Mouse (Mus musculus) ES-CJ7 (cell line): Measurements from ENCODE around the gene 4921501E09Rik.
"Not testable (repeated sequence)": the region's sequence is repeated elsewhere in the genome, so short reads cannot be mapped to it uniquely, and the experiment has no call there.

ENCODE experiments used
- DNase-seq: peaks from one replicate; pipeline ENCODE4 v3.0.0; 2011; ENCODE audit warnings: low read depth, low spot score

4921501E09Rik gene

DNA sequence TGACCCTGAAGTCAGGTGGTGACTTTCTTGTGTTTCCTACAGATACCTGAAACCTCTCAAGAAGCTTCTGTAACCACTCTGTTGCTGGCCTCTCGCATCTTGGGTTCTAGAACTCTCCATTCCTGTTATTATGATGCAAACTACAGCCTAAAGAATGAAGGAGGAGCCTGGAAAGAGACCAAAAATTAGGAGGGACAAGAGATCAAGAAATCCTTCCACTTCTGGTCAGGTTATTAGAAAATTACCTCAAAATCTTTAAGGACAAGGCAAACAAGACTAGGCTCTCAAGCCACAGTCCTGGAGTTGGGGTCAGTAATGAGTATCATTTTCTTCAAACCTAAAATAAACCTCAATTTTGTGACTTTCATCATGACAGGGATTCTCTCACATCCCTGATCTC is at the start of gene 4921501E09Rik:
4921501E09Rik (minus strand) TSS at position 101 of the 400 bp plus-strand sequence.
- DNase-seq, result no peak

DNA sequence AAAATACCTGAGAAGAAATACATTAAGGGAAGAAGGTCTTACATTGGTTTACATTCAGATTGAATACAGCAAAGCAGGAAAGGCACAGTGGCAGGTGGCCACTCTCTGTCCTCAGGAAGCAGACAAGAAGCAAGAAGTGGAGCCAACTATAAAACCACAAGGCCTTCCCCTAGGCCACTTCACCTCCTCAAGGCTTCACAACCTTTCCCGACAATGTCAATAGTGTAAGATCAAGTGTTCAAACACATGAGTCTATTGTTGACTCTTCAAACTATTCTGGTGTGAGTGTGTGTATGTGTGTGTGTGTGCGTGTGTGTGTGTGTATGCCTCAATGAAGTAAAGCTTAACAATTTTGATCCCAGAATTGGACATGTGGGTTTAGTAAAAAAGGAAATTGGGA is 29.5 kb upstream of the 4921501E09Rik start:
- no peak for DNase-seq

- peak; percentile 80 for DNase-seq
These were observed 24.7 kb upstream of the 4921501E09Rik start for GRCm38 (mm10) chr17:33092391-33093193.

GRCm38 (mm10) chr17:33091630-33092029 is 23.8 kb upstream of the 4921501E09Rik start:
- DNase-seq, result no peak

DNA sequence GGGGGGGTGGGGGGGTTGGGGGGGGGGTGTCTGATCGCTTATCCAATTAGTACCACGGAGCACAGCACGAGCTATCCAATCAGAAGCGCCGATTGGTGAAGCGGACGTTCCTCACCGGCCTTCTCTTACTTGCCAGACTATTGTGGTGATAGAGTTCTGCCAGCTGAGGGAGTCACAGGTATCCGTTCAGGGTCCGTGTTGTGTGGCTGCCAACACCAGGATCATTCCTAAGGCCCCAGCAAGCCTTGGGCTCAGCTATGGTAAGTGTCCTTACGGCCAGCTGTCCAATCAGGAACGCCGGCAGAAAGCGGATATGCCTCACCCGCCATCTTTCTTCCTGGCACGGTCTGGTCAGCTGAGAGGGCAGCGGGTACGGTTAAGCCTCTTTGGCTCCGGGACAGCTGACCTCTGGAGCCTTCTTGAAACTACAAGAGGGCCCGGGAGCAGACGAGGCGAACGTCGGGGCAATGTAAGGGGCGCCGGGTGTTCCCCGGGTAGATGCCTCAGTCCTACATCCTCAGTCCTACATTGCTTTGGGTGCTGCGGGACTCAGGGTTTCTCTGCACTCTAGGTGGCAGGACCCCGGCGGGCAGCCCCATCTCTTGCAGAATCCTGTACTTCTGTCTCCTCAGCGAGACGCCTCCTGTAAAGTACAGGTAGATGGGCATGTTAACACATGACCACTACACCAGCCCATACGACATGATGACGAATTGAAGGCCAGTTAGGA is 21.5 kb upstream of the 4921501E09Rik start, which contains the start of gene Zfp563:
Zfp563 (plus strand) TSS at position 91 of the 730 bp plus-strand sequence.
- DNase-seq, result peak; percentile 87

GRCm38 (mm10) chr17:33063001-33063400 is 4.9 kb downstream of the 4921501E09Rik start:
- peak; percentile 89 for DNase-seq

DNA sequence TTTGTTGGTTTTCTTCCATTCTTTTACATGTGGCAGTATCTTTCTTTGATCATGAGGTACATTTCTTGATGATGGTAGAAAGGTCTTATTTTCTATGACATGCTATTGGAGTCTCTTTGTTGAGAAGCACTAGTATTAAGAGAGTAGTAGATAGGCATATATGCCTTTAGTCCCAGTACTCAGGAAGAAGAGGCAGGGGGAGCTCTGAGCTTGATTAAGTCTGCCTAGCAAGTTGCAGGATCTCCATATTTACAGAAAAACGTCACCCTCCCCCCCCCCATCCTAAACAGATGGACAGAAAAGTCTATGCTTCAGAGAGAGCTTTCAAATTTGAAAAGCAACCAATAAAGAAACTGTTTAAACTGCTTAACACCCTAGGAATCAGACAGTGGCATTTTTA is 9.1 kb downstream of the 4921501E09Rik start:
- no peak for DNase-seq

GRCm38 (mm10) chr17:33032900-33033891 is 34.7 kb downstream of the 4921501E09Rik start, which contains the start of gene Zfp763:
Gene Zfp763 (minus strand): TSS chr17:33033402.
- DNase-seq, result peak; percentile 92

DNA sequence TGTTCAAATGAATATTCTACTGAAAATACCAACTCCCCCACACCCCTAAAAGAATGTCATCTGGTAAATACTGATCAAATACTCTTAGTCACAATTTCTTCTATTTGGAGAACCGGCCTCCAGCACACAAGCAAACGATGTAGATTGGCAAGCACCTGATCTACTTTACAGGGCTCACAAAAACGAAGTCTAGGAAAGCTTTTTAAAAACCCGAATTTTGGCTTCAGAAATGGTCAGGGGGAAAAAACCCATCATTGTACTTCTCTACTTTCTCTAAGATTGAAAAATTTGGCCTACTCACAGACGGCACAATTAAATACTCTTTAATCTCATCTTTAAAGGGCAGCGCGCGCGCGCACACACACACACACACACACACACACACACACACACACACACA is 35.5 kb downstream of the 4921501E09Rik start:
- no peak for DNase-seq

DNA sequence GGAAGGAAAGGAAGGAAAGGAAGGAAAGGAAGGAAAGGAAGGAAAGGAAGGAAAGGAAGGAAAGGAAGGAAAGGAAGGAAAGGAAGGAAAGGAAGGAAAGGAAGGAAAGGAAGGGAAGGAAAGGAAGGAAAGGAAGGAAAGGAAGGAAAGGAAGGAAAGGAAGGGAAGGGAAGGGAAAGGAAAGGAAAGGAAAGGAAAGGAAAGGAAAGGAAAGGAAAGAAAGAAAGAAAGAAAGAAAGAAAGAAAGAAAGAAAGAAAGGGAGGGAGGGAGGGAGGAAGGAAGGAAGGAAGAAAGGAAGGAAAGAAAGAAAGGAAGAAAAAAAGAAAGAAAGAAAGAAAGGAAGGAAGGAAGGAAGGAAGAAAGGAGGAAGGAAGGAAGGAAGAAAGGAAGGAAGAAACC is 47.4 kb downstream of the 4921501E09Rik start:
- DNase-seq, result not testable (repeated sequence)
